Mouse (Mus musculus): ENCODE results near the gene Creg1. TPM values are rescaled to one million over a fixed set of nuclear protein-coding genes. Genes with fewer than 3 reads are reported as not detected.

The Creg1 gene
- polyA plus RNA-seq, 1 experiment from 2014 or later, result 95.7 TPM

DNA sequence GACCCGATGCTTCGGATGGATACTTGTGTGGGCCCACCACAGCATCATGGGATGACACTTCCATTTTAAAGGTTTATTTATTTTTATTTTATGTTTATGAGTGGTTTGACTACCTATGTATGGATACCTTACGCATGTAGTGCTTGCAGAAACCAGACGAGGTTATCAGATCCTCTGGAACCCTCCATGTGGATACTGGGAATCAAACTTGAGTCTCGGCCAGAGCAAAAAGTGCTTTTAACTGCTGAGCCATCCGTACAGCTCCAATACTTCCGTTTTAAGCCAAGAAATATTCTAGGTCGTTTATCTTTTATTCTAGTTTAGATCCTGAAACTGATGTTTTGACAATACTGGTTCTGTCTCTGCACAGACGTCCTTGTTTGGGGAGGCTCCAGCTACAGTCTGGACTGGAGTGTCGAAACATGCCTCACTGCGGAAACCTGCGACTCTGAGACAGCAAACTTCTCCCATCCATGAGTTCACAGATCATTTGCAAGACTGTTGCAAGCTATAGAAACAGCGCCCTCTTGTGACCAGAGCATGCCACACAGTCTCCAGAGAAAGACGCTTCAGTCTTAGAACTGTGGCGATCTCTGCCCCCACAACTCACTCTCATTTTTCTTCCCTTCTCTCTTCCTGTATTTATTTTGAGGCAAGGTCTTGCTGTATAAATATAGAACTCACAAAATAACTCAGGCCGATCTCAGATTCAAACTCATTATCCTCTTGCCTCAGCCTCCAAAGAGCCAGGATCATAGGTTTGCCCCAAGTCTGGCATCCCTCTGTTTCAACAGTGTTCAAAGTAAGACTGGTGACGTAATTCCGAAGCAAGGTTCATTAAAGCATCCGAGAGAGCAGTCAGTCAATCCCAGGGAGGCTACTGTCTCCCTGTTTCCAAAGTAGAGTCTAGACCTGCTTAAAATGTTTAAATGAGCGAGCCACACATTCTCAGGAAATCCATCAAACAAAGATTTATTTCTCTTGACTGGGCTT is 27.4 kb upstream of the Creg1 start:
- Histone ChIP-seq H3K9me3 (ENCODE audit: control insufficient read depth, low read length) (no peaks in the 10 kb centered on the region), H3K4me3 (ENCODE audit: control insufficient read depth in 1 of 2, insufficient read depth in 1 of 2, low read depth in 1 of 2, low read length in 2 of 2) (no peak overlapping the region), H3K36me3 (ENCODE audit: control insufficient read depth, insufficient read depth, low read length) (no peaks in the 10 kb centered on the region), H3K9ac (ENCODE audit: low read length) (no peak overlapping the region), H3K27ac (replicated peaks in 1 of 2; ENCODE audit: control insufficient read depth in 1 of 2, insufficient read depth in 1 of 2, low read depth in 2 of 2, low read length in 2 of 2) (no peak overlapping the region), H3K27me3 (ENCODE audit: control insufficient read depth, insufficient read depth, low read length) (no peaks in the 10 kb centered on the region), H3K4me2 (ENCODE audit: low read length) (peak overlapping the region; percentile 26), H3K4me1 (ENCODE audit: control insufficient read depth in 2 of 2, insufficient read depth in 2 of 2, low read length in 2 of 2) (no peaks in the 10 kb centered on the region; a peak in 1 of 4 replicates)
- ATAC-seq (ENCODE audit: insufficient number of reproducible peaks, insufficient read depth, low FRiP score, low read depth), result no peak
- 23% methylated on average over 20 of the region's 20 CpGs for WGBS

DNA sequence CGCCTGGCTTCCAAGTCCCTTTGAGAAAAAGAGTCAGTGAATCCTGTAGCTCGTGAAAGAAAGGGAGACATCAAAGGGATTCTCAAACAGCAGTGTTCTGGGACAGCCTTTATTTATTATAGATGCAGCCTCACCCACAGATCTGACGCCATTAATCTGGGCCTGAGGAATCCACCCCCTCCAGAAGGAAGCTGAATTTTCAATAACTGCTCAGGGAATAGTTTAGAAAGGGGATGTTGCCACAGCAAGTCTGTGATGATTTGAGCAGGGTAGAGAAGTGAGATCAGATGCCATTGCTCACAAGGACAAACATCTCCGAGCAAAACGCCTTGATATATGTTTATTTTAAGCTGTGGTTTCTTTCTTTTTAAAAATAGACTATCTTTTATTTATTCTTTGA is 26.1 kb upstream of the Creg1 start:
- no peak overlapping the region for H3K9ac ChIP-seq (ENCODE audit: low read length)
- no peak overlapping the region for H3K4me2 ChIP-seq (ENCODE audit: low read length)
- H3K27me3 ChIP-seq (ENCODE audit: control insufficient read depth, insufficient read depth, low read length), result no peaks in the 10 kb centered on the region
- H3K36me3 ChIP-seq (ENCODE audit: control insufficient read depth, insufficient read depth, low read length), result no peaks in the 10 kb centered on the region
- no peak for ATAC-seq (ENCODE audit: insufficient number of reproducible peaks, insufficient read depth, low FRiP score, low read depth)
- 65% methylated on average over 5 of the region's 5 CpGs for WGBS
- no peak overlapping the region for H3K4me3 ChIP-seq (ENCODE audit: control insufficient read depth in 1 of 2, insufficient read depth in 1 of 2, low read depth in 1 of 2, low read length in 2 of 2)
- no peak overlapping the region for H3K27ac ChIP-seq (replicated peaks in 1 of 2; ENCODE audit: control insufficient read depth in 1 of 2, insufficient read depth in 1 of 2, low read depth in 2 of 2, low read length in 2 of 2)
- H3K4me1 ChIP-seq (ENCODE audit: control insufficient read depth in 2 of 2, insufficient read depth in 2 of 2, low read length in 2 of 2), result no peaks in the 10 kb centered on the region; a peak in 1 of 4 replicates
- H3K9me3 ChIP-seq (ENCODE audit: control insufficient read depth, low read length), result no peaks in the 10 kb centered on the region

DNA sequence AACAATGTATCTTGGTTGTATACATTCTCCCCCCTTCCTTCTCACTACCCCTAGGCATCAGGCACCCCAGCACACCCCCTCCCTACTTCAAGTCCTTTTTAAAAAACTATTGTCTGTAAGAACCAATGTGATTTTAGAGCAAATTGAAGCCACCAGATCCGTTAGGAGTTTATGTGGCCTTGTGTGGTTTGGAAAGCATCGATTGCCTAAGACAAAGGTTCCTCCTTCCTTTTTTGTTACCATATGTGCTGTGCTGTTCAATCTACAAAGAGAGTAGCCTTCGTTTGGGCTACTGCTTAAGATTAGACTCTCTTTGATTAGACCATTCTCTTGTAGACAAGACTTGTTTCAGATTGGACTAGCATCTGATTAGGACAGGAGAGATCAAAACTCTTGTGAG is 25.7 kb upstream of the Creg1 start:
- Histone ChIP-seq H3K4me3 (ENCODE audit: control insufficient read depth in 1 of 2, insufficient read depth in 1 of 2, low read depth in 1 of 2, low read length in 2 of 2) (no peak overlapping the region), H3K27ac (replicated peaks in 1 of 2; ENCODE audit: control insufficient read depth in 1 of 2, insufficient read depth in 1 of 2, low read depth in 2 of 2, low read length in 2 of 2) (no peak overlapping the region), H3K9me3 (ENCODE audit: control insufficient read depth, low read length) (no peaks in the 10 kb centered on the region), H3K4me1 (ENCODE audit: control insufficient read depth in 2 of 2, insufficient read depth in 2 of 2, low read length in 2 of 2) (no peaks in the 10 kb centered on the region; a peak in 1 of 4 replicates), H3K36me3 (ENCODE audit: control insufficient read depth, insufficient read depth, low read length) (no peaks in the 10 kb centered on the region), H3K9ac (ENCODE audit: low read length) (no peak overlapping the region), H3K4me2 (ENCODE audit: low read length) (no peak overlapping the region), H3K27me3 (ENCODE audit: control insufficient read depth, insufficient read depth, low read length) (no peaks in the 10 kb centered on the region)
- 67% methylated on average over 3 of the region's 3 CpGs for WGBS
- no peak for ATAC-seq (ENCODE audit: insufficient number of reproducible peaks, insufficient read depth, low FRiP score, low read depth)

DNA sequence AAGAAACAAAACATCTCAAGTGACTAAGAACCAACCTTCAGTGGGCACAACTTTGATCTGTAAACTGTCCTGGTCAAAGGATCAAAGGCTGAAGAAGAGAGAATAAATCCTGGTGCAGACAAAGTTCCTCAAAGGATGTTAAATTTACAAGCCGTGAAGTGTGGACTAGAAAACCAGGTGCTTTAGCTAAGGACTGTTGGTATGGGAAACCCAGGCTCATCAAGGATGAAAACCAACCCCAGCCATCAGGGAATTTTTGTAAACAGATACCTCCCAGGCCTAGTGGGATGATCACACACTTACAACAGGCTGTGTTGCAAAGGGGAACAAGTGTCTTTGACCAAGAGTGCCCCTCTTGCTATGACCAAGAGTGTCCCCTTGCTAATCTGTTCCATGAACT is 24.6 kb upstream of the Creg1 start:
- Histone ChIP-seq H3K9me3 (ENCODE audit: control insufficient read depth, low read length) (no peaks in the 10 kb centered on the region), H3K4me2 (ENCODE audit: low read length) (no peak overlapping the region), H3K4me3 (ENCODE audit: control insufficient read depth in 1 of 2, insufficient read depth in 1 of 2, low read depth in 1 of 2, low read length in 2 of 2) (no peak overlapping the region), H3K4me1 (ENCODE audit: control insufficient read depth in 2 of 2, insufficient read depth in 2 of 2, low read length in 2 of 2) (no peaks in the 10 kb centered on the region; a peak in 1 of 4 replicates), H3K27me3 (ENCODE audit: control insufficient read depth, insufficient read depth, low read length) (no peaks in the 10 kb centered on the region), H3K9ac (ENCODE audit: low read length) (no peak overlapping the region), H3K27ac (replicated peaks in 1 of 2; ENCODE audit: control insufficient read depth in 1 of 2, insufficient read depth in 1 of 2, low read depth in 2 of 2, low read length in 2 of 2) (no peak overlapping the region), H3K36me3 (ENCODE audit: control insufficient read depth, insufficient read depth, low read length) (no peaks in the 10 kb centered on the region)
- ATAC-seq (ENCODE audit: insufficient number of reproducible peaks, insufficient read depth, low FRiP score, low read depth), result no peak
- WGBS, result 78% methylated on average over 1 of the region's 1 CpGs

DNA sequence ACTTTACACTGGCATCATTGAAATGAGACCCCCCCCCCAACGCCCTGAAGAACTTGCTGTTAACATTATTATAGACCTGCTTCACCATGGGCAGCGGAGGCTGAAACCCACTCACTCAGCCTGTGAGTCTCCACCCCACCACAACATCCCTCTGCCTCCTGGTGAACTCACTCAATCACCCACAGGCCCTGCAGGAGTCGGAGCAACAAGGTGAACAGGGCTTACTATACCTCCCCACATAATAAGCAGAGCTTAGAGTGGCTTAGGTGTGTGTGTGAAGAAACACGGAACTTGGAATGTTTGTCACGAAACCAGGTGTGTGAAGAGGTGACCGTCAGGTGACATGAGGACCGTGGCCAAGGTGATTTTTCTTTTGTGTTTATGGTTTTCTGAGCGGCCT is 21.6 kb upstream of the Creg1 start:
- ATAC-seq (ENCODE audit: insufficient number of reproducible peaks, insufficient read depth, low FRiP score, low read depth), result no peak
- no peaks in the 10 kb centered on the region for H3K36me3 ChIP-seq (ENCODE audit: control insufficient read depth, insufficient read depth, low read length)
- no peaks in the 10 kb centered on the region for H3K27me3 ChIP-seq (ENCODE audit: control insufficient read depth, insufficient read depth, low read length)
- H3K27ac ChIP-seq (replicated peaks in 1 of 2; ENCODE audit: control insufficient read depth in 1 of 2, insufficient read depth in 1 of 2, low read depth in 2 of 2, low read length in 2 of 2), result no peak overlapping the region
- 88% methylated on average over 8 of the region's 8 CpGs for WGBS
- no peaks in the 10 kb centered on the region for H3K4me1 ChIP-seq (ENCODE audit: control insufficient read depth in 2 of 2, insufficient read depth in 2 of 2, low read length in 2 of 2)
- no peak overlapping the region for H3K9ac ChIP-seq (ENCODE audit: low read length)
- no peaks in the 10 kb centered on the region for H3K9me3 ChIP-seq (ENCODE audit: control insufficient read depth, low read length)
- H3K4me2 ChIP-seq (ENCODE audit: low read length), result no peak overlapping the region
- H3K4me3 ChIP-seq (ENCODE audit: control insufficient read depth in 1 of 2, insufficient read depth in 1 of 2, low read depth in 1 of 2, low read length in 2 of 2), result no peak overlapping the region

DNA sequence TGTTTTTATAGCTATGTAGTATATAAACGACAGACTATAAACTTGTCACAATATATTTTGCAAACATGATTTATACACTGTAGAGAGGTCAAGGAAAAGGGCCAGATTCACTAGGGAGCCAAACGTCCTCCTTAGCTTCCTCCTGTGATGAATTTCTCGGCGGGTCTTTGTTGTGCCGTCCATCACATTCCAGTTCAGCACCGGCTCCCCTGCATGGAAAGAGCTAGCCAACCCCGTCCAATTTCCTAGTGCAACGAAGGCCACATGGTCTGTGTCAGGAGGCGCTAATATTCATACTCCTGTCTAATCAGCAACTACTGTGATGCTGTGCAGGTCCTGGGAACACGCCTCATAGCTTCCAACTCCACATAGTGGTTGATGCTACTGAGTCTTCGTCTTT is 15.5 kb upstream of the Creg1 start:
- H3K27ac ChIP-seq (replicated peaks in 1 of 2; ENCODE audit: control insufficient read depth in 1 of 2, insufficient read depth in 1 of 2, low read depth in 2 of 2, low read length in 2 of 2), result no peak overlapping the region
- ATAC-seq (ENCODE audit: insufficient number of reproducible peaks, insufficient read depth, low FRiP score, low read depth), result peak; percentile 59; the same call in 1 of the 2 replicates
- peaks cover 5 to 12% of the 10 kb centered on the region in 2 experiments for H3K4me1 ChIP-seq (ENCODE audit: control insufficient read depth in 2 of 2, insufficient read depth in 2 of 2, low read length in 2 of 2)
- no peaks in the 10 kb centered on the region for H3K27me3 ChIP-seq (ENCODE audit: control insufficient read depth, insufficient read depth, low read length)
- no peak overlapping the region for H3K9ac ChIP-seq (ENCODE audit: low read length)
- no peak overlapping the region for H3K4me3 ChIP-seq (ENCODE audit: control insufficient read depth in 1 of 2, insufficient read depth in 1 of 2, low read depth in 1 of 2, low read length in 2 of 2)
- no peak overlapping the region for H3K4me2 ChIP-seq (ENCODE audit: low read length)
- H3K9me3 ChIP-seq (ENCODE audit: control insufficient read depth, low read length), result no peaks in the 10 kb centered on the region
- H3K36me3 ChIP-seq (ENCODE audit: control insufficient read depth, insufficient read depth, low read length), result no peaks in the 10 kb centered on the region
- 18% methylated on average over 11 of the region's 11 CpGs for WGBS

DNA sequence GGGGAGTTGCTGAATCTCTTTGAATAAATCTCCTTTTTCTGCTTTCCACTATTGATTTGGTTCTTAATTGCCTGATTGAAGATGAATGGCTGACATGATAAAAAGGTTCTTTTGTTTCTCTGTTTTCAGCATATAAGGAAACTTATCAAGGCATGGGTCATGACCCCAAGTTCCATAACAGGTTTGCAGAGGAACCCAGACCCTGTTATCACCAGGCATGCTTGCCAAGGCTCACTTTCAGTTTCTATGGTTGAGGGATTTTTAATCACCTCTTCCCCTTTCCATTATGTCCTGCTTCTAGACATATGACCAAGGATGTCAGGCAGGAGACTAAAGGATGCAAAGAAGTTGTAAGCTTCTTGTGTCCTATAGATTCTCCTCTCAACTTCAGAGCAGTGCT is 12.4 kb upstream of the Creg1 start:
- H3K27me3 ChIP-seq (ENCODE audit: control insufficient read depth, insufficient read depth, low read length), result no peaks in the 10 kb centered on the region
- peaks cover 5 to 12% of the 10 kb centered on the region in 2 experiments for H3K4me1 ChIP-seq (ENCODE audit: control insufficient read depth in 2 of 2, insufficient read depth in 2 of 2, low read length in 2 of 2)
- no peak overlapping the region for H3K4me3 ChIP-seq (ENCODE audit: control insufficient read depth in 1 of 2, insufficient read depth in 1 of 2, low read depth in 1 of 2, low read length in 2 of 2)
- no peak for ATAC-seq (ENCODE audit: insufficient number of reproducible peaks, insufficient read depth, low FRiP score, low read depth)
- H3K27ac ChIP-seq (replicated peaks in 1 of 2; ENCODE audit: control insufficient read depth in 1 of 2, insufficient read depth in 1 of 2, low read depth in 2 of 2, low read length in 2 of 2), result no peak overlapping the region
- no peaks in the 10 kb centered on the region for H3K9me3 ChIP-seq (ENCODE audit: control insufficient read depth, low read length)
- no peak overlapping the region for H3K4me2 ChIP-seq (ENCODE audit: low read length)
- no peak overlapping the region for H3K9ac ChIP-seq (ENCODE audit: low read length)
- no peaks in the 10 kb centered on the region for H3K36me3 ChIP-seq (ENCODE audit: control insufficient read depth, insufficient read depth, low read length)
